Mouse (Mus musculus) myocyte (in vitro differentiated cells): Measurements from ENCODE around the gene Snapc5. TPM values are rescaled to one million over a fixed set of nuclear protein-coding genes. Genes with fewer than 3 reads are reported as not detected.

Experiments
- H3K27me3 ChIP-seq: one replicate; pipeline ENCODE4 v1.6.1; 2011; ENCODE audit not compliant: control insufficient read depth, insufficient read depth, insufficient read length
- H3K36me3 ChIP-seq: one replicate; pipeline ENCODE4 v1.6.1; 2011; ENCODE audit not compliant: control insufficient read depth, insufficient read depth
- H3K4me2 ChIP-seq: one replicate; pipeline ENCODE4 v1.6.1; 2011; ENCODE audit warnings: low read depth, control low read depth
- H3K4me3 ChIP-seq: one replicate; pipeline ENCODE4 v1.5.1; 2011; ENCODE audit warnings: mild to moderate bottlenecking, control low read depth, moderate library complexity
- H3K79me2 ChIP-seq: one replicate; pipeline ENCODE4 v1.6.1; 2011; ENCODE audit not compliant: control insufficient read depth, insufficient read depth
- H3ac ChIP-seq: one replicate; pipeline ENCODE4 v1.6.1; 2011; ENCODE audit not compliant: control insufficient read depth, insufficient read length
- CEBPB ChIP-seq: IDR thresholded peaks from 2 replicates; pipeline ENCODE4 v1.6.1; 2011; ENCODE audit warnings: mild to moderate bottlenecking, moderate library complexity; ENCODE audit not compliant: poor library complexity, insufficient read depth, severe bottlenecking
- E2F4 ChIP-seq: IDR thresholded peaks from one replicate; pipeline ENCODE4 v1.6.1; 2011; ENCODE audit warnings: mild to moderate bottlenecking, control low read depth, moderate library complexity; ENCODE audit not compliant: insufficient read depth
- MAX ChIP-seq: IDR thresholded peaks from one replicate; pipeline ENCODE4 v1.6.1; 2011; ENCODE audit warnings: low read depth, mild to moderate bottlenecking, control low read depth
- MYOD1 ChIP-seq, 3 experiments: IDR thresholded peaks; one replicate each; pipeline ENCODE4 v1.6.1; 2011; ENCODE audit warnings: control low read depth in 2 of 3, low read depth in 2 of 3, mild to moderate bottlenecking in 2 of 3, moderate library complexity in 1 of 3; ENCODE audit not compliant: insufficient read length in 2 of 3, control insufficient read depth in 1 of 3
- MYOG ChIP-seq, 3 experiments: IDR thresholded peaks; one replicate each; pipeline ENCODE4 v1.6.1; 2011; ENCODE audit warnings: control low read depth in 2 of 3, low read depth in 2 of 3, mild to moderate bottlenecking in 2 of 3; ENCODE audit not compliant: insufficient read length in 2 of 3, control insufficient read depth in 1 of 3, insufficient read depth in 1 of 3
- POLR2A ChIP-seq: IDR thresholded peaks from one replicate; pipeline ENCODE4 v1.6.1; 2011; ENCODE audit warnings: low read depth, mild to moderate bottlenecking, control low read depth, moderate library complexity; ENCODE audit not compliant: insufficient read length
- POLR2AphosphoS2 ChIP-seq: IDR thresholded peaks from one replicate; pipeline ENCODE4 v1.6.1; 2011; ENCODE audit warnings: low read depth, control low read depth; ENCODE audit not compliant: insufficient read length
- REST ChIP-seq: IDR thresholded peaks from one replicate; pipeline ENCODE4 v1.6.1; 2011; ENCODE audit warnings: mild to moderate bottlenecking, control low read depth, moderate library complexity; ENCODE audit not compliant: insufficient read depth, insufficient read length
- SRF ChIP-seq: IDR thresholded peaks from one replicate; pipeline ENCODE4 v1.6.1; 2011; ENCODE audit warnings: low read depth; ENCODE audit not compliant: control insufficient read depth, insufficient read length
- TCF12 ChIP-seq: IDR thresholded peaks from one replicate; pipeline ENCODE4 v1.6.1; 2011; ENCODE audit warnings: mild to moderate bottlenecking, control low read depth; ENCODE audit not compliant: poor library complexity, insufficient read depth, severe bottlenecking
- TCF3 ChIP-seq: IDR thresholded peaks from one replicate; pipeline ENCODE4 v1.6.1; 2011; ENCODE audit warnings: low read depth, control low read depth; ENCODE audit not compliant: insufficient read length
- USF1 ChIP-seq: IDR thresholded peaks from one replicate; pipeline ENCODE4 v1.6.1; 2011; ENCODE audit warnings: low read depth, mild to moderate bottlenecking, control low read depth, moderate library complexity
- polyA plus RNA-seq: library from polyadenylated mRNA; unstranded; fragments of >200 nt; fragmentation: generic; extraction: Trizol; gene quantifications from one replicate; pipeline ENCODE4 v1.2.1, GENCODE M21; 2012; ENCODE audit warnings: missing spikeins

The Snapc5 gene
- polyA plus RNA-seq, 1 experiment = 6.0 TPM

- TF ChIP-seq USF1 (no peak), CEBPB (no peak), REST (no peak), TCF3 (no peak), POLR2AphosphoS2 (no peak), MYOG (IDR thresholded peaks at IDR 0.05; ENCODE audit: control insufficient read depth in 1 of 3, insufficient read depth in 1 of 3, insufficient read length in 2 of 3, low read depth in 2 of 3) (no peak)
Observed at GRCm38 (mm10) chr9:64202331-64202730, 23.3 kb downstream of the Snapc5 start.

GRCm38 (mm10) chr9:64202866-64203265, 23.8 kb downstream of the Snapc5 start:
- Histone ChIP-seq H3K36me3 (peaks cover 34% of the 10 kb centered on the region), H3K79me2 (no peaks in the 10 kb centered on the region)
- no peak for TF ChIP-seq MAX
- no peak for TF ChIP-seq USF1
- TF ChIP-seq POLR2A = no peak
- TF ChIP-seq MYOG (IDR thresholded peaks at IDR 0.05; ENCODE audit: control insufficient read depth in 1 of 3, insufficient read depth in 1 of 3, insufficient read length in 2 of 3, low read depth in 2 of 3) = no peak
- no peak for TF ChIP-seq POLR2AphosphoS2
- no peak for TF ChIP-seq TCF3
- no peak for TF ChIP-seq E2F4
- no peak for TF ChIP-seq REST
- TF ChIP-seq TCF12 = no peak
- no peak for TF ChIP-seq CEBPB
- no peak for TF ChIP-seq MYOD1 (IDR thresholded peaks at IDR 0.05; ENCODE audit: control insufficient read depth in 1 of 3, insufficient read length in 2 of 3, low read depth in 2 of 3)
- no peak for TF ChIP-seq SRF

More at GRCm38 (mm10) chr9:64202331-64202730, 23.3 kb downstream of the Snapc5 start:
- Histone ChIP-seq H3K4me3 (no peak overlapping the region), H3ac (no peak overlapping the region), H3K36me3 (peaks cover 34% of the 10 kb centered on the region), H3K79me2 (no peaks in the 10 kb centered on the region), H3K27me3 (no peaks in the 10 kb centered on the region), H3K4me2 (no peak overlapping the region)

GRCm38 (mm10) chr9:64207509-64208084, 28.5 kb downstream of the Snapc5 start:
- H3K4me3 ChIP-seq = no peak overlapping the region
- H3K27me3 ChIP-seq = no peaks in the 10 kb centered on the region
- no peak overlapping the region for H3ac ChIP-seq
- H3K4me2 ChIP-seq = no peak overlapping the region
- H3K36me3 ChIP-seq = peaks cover 42% of the 10 kb centered on the region
- TF ChIP-seq MYOG (IDR thresholded peaks at IDR 0.05; ENCODE audit: control insufficient read depth in 1 of 3, insufficient read depth in 1 of 3, insufficient read length in 2 of 3, low read depth in 2 of 3) (no peak), TCF3 (no peak), POLR2A (no peak), MAX (no peak)
- H3K79me2 ChIP-seq = no peaks in the 10 kb centered on the region

More at GRCm38 (mm10) chr9:64202866-64203265, 23.8 kb downstream of the Snapc5 start:
- Histone ChIP-seq H3K27me3 (no peaks in the 10 kb centered on the region), H3ac (no peak overlapping the region), H3K4me3 (no peak overlapping the region), H3K4me2 (no peak overlapping the region)

- peaks cover 22% of the 10 kb centered on the region for H3K36me3 ChIP-seq
- H3K27me3 ChIP-seq = no peaks in the 10 kb centered on the region
- peaks cover 30% of the 10 kb centered on the region for H3K79me2 ChIP-seq
- TF ChIP-seq POLR2A (no peak), E2F4 (no peak), POLR2AphosphoS2 (no peak), USF1 (no peak)
- H3ac ChIP-seq = no peak overlapping the region
- no peak overlapping the region for H3K4me3 ChIP-seq
- H3K4me2 ChIP-seq = no peak overlapping the region
Observed at GRCm38 (mm10) chr9:64214452-64214851, 35.4 kb downstream of the Snapc5 start.

- Histone ChIP-seq H3K4me3 (no peak overlapping the region), H3K4me2 (no peak overlapping the region), H3ac (no peak overlapping the region), H3K79me2 (peaks cover 43% of the 10 kb centered on the region), H3K27me3 (no peaks in the 10 kb centered on the region), H3K36me3 (peaks cover 20% of the 10 kb centered on the region)
- no peak for TF ChIP-seq MAX
- TF ChIP-seq POLR2A = no peak
- TF ChIP-seq USF1 = no peak
- no peak for TF ChIP-seq E2F4
- no peak for TF ChIP-seq TCF12
- no peak for TF ChIP-seq SRF
Observed at GRCm38 (mm10) chr9:64216090-64216489, 37.0 kb downstream of the Snapc5 start.
